Mouse (Mus musculus) spleen, postnatal 36 days (tissue): ENCODE data around the gene Cpsf4.
"Not testable (repeated sequence)": the region's sequence is repeated elsewhere in the genome, so short reads cannot be mapped to it uniquely, and the experiment has no call there.

Experiments used
- DNase-seq, 2 experiments: peaks; one replicate each; pipeline ENCODE4 v3.0.0; 2022; ENCODE audit warnings: low spot score in 2 of 2, mixed read lengths in 1 of 2

Cpsf4 gene

DNA sequence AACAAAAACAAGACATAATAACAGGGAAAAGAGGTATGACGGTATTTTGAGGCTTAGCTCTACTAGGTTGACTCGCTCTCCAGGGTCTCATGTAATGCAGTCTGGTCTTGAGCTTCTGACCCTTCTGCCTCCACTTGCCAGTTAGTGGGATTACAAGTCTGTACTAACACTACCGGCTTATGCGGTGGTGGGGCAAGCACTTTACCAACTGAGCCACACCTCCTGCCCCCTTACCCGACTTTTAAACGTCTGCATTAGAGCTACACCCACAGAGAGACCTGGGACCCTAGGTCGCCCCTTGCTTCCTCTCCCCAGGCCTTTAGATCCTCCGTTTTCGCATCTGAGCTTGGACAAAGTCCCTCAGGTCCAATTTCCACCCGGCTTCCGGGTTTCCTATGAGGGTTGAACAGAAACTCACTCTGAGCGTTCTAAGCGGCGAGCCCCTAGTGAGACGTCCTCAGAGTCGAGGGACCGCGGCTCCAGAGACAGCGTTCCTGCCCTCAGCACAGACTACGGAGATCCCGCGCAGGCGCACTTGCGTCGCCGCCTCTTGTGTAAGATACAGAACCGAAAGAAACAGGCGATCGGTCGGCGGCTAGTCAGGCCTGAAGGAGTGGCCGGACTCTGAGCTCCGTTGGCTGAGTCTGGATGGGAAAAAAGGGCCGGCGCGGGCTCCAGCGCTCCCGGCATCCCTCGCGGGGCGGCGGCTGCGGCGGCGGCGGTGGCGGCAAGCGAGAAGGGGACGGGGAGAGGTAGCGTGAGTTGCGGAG, at the start of gene Cpsf4, which contains the start of gene Ptcd1:
TSS of gene Cpsf4 (plus strand) at position 678 of the 770 bp plus-strand sequence.
TSS of gene Ptcd1 (minus strand) at position 573 of the 770 bp plus-strand sequence.
- DNase-seq = peak; percentile 98 to 99

DNA sequence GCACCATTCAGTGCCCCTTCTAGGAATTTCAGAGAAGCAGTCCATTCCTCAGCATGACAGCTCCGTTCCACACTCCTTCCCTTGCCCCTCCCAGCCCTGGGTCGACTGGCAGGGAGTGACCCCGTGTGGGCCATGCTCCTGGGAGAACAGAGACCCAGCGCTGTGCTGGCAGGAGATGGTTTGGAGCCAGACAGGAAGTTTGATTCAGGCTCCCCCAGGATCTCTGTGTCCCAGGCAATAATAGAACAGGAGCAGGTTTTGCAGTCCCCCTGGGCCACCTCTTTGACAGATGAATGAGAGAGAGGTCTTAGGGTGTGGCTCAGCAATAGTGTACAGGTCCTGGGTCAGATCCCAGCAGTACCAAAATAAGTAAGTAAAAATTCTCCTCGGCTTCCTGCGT, 49.0 kb upstream of the Cpsf4 start:
- DNase-seq = no peak

DNA sequence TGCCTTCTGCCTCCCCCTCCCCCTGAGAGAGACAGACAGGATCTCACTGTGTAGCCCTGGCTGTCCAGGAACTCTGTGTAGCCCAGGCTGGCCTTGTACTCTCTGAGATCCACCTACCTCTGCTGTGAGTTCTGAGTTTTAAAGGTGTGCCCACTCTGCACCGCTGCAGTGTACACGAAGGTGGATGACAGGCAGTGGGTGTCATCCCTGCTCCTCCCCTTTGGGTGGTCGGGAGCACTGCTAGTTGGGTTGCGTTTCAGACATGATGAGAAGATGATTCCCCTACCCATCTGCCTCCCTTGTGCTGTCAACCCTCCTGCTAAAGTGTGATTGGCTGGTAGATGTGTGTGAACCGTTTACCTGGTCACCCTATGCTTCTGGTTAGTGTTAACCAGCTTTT, 48.6 kb upstream of the Cpsf4 start:
- no peak for DNase-seq

DNA sequence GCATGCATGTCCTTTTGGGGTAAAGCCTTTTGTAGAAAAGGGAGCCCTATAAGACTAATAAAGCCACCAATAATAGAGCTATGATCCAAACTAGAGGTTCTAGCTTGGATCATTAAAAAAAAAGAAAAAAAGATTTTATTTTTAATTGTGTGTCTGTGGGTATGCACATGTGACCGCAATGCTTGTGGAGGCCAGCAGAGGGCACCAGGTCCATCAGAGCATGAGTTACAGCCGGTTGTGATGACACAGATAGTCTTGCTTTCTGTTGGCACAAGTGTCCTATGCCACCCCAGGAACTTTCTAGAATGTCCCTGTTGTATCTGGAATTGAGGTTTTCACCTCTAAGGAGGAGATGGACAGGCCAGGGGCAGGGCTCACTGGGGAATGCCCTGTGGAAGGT, 47.6 kb upstream of the Cpsf4 start:
- DNase-seq = no peak

DNA sequence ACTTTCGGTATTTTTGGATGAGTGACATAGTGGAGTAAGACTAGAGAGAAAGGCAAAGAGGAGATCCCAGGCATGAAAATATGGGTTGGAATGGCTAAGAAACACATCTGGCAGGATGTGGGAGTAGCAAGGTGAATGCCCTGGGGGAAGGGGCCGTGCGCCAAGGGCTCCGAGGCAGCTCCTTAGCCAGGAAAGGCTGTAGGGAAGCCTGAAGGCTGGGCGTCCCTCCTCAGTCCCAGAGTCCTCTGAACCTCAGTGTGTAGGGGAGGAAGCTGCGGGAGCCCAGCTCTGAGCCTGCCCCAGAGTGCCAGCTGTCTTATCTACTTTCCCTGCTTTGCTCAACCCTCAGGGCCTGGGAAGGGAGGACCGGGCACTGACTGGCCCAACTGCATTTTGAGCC, 46.1 kb upstream of the Cpsf4 start:
- no peak for DNase-seq

DNA sequence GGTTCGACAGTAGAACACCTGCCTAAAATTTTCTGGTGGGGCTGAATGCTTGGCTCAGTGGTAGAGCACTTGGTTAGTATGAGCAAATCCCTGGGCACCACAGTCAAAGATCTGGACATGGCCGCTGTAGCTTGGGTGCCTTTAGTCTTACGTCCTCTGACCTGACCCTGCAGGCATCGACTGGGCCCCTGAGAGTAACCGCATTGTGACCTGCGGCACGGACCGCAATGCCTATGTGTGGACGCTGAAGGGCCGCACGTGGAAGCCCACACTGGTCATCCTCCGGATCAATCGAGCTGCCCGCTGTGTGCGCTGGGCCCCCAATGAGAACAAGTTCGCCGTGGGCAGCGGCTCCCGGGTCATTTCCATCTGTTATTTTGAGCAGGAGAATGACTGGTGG, 43.6 kb upstream of the Cpsf4 start:
- no peak for DNase-seq

DNA sequence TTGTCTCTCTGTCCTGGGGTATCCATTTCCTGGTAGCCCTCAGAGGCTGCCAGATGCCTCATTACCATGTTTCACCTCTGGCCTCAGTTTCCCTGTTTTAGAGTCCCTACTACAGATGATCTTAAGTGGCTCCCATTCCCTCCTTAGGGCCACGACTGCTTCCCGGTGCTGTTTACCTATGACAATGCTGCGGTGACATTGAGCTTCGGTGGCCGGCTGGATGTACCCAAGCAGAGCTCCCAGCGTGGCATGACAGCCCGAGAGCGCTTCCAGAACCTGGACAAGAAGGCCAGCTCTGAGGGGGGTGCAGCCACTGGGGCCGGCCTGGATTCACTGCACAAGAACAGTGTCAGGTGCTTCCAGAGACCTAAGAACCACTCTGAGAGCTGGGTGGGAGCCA, 40.4 kb upstream of the Cpsf4 start:
- DNase-seq = no peak

DNA sequence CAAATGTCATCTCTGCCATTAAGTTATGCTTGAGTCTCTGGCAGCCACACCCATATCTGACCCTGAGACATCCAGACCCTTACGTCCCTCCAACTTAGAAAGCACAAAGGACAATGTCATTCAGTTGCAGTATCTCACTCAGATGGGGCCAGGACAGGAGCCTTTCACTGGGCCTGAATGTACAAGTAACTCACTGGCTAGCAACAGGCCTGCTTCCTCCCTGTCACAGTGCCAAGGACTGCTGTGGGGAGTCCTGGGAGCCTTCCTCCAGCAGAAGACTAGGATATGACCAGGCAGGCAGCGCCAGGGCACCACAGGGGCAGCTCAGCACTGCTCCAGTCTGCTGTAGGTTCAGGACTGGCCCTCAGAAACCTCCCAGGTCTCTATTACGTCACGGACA, 37.9 kb upstream of the Cpsf4 start:
- DNase-seq = no peak

DNA sequence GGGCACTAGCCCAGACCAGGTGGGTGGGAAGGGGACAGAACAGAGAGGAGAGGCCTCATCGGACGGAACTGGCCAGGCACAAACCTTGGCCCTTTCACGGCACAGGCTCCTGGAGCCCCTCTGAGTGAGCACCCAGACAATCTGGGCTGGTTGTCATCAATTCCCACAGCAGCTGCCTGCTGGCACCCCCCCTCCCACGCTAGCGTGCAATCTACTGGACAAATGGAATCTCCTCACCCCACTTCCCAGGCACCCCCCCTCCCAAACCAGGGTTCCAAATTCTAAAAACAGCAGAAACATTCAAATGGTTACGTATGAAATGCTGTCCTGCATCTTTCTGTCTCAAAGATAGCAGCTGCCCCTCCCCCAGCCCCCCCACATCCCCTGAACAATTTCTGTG, 37.2 kb upstream of the Cpsf4 start:
- DNase-seq = not testable (repeated sequence)

DNA sequence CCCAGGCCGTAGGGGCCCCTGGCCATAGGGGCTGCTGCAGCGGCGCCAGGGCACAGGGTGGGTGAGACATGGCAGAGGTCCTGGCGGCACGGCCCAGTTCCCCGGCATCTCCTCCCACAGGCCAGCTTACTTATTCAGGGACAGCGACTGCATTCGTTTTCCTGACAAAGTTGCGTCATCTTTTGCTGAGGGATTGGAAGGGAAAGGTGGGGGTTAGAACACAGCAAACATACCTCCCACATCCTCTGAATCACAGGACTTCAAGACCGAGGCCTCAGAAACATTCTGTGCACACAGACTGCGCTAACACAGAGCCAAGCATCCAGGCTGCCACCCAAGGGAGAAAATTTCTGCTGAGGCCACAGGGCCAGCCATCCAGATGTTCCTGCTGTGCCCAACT, 36.8 kb upstream of the Cpsf4 start:
- DNase-seq = no peak

DNA sequence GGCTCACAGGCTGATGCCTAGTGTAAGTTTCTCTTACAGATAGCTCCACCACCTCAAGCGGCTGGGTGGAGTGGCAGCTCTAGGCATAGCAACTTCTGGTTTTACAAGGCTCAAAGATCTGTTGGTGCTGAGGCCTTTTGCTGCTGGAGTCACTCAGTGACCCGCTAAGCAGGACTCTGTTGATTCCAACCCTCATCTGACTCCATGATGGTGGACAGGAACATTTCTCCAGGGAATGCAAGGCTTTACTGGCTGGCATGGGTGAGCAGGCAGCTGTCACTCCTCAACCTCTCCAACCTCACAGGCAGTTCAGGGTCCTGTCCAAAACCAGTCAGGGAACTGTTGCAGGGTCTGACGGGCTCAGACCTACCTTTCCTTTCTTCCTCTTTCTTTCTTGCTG, 36.0 kb upstream of the Cpsf4 start:
- no peak for DNase-seq

DNA sequence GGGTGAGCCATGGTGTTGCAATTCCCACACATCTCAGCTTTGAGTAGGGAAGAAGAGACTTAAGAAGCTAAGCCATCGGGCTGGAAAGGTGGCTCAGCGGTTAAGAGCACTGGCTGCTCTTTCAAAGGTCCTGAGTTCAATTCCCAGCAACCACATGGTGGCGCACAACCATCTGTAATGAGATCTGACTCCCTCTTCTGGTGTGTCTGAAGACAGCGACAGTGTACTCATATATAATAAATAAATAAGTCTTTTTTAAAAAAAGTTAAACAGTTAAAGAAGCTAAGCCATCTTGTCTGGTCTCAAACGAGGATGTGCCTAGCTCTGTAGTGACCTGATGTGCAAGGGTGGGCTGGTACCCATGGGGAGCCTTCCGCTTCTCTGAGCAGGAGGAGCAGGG, 33.7 kb upstream of the Cpsf4 start:
- not testable (repeated sequence) for DNase-seq

DNA sequence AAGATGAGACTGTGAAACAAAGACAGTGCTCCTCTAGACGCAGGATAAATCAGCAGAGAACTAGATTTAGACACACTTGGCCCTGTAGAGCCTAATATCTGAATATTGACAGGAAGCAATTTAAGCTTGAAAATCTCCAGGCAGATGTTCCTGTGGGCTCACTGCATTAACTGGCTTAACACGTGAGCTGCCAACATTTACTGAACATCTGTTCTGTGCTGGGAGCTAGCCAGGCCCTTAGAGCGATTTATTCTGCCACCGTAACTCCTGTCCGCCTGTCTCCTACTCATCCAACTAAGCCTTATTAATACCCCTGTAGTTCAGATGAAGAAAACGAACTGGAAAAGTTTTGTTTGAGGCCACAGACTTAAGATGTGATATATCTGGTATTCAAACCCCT, 28.2 kb upstream of the Cpsf4 start:
- no peak for DNase-seq

DNA sequence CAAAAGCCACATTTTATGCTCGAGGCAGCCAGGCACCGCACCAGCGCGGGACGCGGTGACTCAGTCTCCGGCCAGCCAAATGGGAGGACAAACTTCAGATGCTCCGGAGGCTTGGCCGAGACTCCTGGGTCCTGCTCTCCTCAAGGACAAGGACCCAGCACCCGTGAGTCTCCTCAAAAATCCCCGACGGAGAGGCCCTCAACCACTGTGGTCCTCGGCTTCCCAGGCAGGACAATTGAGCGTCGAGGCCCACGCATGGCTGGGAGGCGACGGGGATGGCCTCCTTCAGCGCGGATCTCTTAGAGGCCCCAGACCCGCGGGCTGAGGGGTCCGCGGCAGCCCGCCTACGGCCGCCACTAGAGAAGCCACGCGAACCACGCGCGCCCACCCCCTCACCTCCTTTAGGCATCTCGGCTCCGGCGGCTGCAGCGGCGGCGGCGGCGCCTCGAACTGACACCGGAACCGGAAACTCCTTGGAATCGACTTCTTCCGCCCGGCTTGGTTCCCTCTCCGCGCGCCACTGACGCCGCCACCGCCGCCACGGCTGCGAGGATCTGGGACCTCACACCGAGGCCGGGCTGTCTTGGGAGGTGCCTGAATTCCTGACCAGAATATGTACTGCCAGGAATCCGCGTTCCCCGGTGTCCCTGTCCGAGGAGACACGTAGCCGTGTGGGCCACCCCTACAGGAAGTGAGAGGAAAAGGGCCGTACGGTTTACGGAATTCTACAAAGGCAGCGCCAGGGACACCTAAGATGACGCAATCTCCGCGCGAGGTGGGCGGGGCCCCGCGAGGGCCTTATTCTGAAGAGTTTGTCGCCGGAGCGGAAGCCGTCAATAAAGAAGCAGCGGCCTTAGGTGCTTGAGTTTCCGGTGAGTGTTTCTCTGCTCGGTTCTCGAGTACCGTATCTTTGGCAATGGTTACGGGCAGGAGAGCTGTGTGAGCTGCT, 27.2 kb upstream of the Cpsf4 start, which contains the start of the genes Pdap1 and Bud31:
TSS of gene Pdap1 (minus strand) at position 668 of the 949 bp plus-strand sequence.
TSS of gene Bud31 (plus strand) at position 792 of the 949 bp plus-strand sequence.
- peak; percentile 91 to 92 for DNase-seq

DNA sequence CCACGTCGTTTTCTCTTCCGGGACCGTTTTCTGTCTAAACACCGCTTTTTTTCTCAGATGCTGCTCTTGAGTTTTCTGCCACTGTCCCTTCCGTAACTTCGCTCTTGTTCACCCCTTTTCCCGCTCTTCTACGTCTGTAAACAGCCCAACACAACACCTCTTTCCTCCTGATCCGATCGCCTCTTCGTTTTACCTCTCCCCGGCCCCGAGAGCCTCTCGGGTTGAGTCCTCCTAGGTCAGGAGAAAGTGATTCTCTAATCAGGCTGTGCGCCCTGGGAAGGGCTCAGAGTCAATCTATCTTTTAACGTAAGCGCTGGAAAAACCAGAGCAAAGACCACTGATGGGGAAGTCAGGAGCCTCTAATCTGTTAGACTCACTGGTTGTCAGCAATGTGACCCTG, 26.4 kb upstream of the Cpsf4 start:
- DNase-seq = peak in 1 of 2 experiments; percentile 20

DNA sequence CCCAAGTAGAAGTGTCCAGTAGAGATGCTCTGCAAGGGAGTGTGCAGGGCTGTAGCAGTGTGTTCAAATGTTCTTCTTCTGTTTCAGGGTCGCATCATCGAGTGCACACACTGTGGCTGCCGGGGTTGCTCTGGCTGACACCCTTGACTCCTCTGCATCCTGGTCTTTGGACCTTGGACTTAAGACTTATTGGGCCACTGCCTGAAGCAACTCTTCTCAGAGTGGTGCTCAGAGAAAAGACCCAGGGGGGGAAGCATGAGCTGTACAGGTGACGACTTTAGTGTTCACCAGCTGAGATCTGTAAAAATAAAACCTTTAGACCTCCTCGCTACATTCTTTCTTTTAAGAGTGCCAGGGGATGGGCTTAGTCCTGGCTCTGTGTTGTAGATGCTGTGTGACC, 19.3 kb upstream of the Cpsf4 start:
- DNase-seq = no peak

DNA sequence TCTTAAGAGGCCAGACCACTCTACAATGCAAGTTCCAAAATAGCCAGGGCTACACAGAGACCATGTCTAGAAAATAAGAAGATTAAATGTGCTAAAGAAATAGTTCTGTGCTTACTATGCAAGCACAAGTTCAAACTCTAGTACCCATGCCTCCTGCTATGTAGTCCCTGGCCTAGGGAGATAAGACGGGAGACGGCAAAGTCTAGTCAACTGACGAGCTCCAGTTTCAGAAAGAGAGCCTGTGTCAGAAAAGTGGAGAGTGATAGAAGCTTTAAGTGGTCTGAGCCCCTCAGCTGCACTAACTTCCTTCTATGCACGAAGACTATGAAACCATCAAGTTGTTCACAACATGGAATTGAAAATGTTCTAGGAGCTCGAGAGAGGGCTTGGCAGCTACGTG, 17.7 kb upstream of the Cpsf4 start:
- no peak for DNase-seq

DNA sequence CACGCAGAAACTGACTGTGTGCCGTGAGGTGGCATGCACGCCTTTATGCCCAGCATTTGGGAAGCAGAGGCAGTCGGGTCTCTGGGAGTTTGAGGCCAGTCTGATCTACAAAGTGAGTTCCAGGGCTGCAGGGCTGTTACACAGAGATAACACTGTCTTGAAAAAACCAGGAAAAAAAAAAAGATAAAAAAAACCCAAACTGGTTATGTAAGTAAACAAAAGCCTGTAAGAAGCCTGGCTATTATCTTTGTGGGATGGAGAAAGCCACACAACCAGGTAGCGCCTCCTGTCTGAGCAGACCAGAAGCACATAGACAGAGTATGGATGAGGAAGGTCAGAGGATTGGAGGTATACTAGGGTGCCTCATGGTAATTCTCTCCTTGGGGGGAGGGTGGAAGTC, 14.3 kb upstream of the Cpsf4 start:
- no peak for DNase-seq

DNA sequence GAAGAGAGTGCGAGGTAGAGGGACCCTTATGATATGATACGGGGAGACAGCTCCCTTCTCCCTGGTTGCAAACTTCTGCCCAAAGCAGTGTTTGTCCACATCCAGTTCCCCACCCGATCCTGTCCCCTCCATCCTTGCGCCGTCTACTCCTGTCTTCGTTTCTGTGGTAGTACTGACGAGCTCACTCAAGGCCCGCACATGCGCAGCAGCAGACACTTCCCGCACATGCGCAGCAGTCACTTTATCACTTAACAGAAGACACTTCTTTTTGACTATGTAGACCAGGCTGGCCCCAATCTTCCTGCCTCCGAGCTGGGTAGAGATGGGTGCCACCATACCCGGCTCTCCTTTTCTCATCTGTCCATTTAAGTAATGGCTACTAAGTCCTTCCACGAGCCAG, 5.7 kb upstream of the Cpsf4 start:
- DNase-seq = no peak

DNA sequence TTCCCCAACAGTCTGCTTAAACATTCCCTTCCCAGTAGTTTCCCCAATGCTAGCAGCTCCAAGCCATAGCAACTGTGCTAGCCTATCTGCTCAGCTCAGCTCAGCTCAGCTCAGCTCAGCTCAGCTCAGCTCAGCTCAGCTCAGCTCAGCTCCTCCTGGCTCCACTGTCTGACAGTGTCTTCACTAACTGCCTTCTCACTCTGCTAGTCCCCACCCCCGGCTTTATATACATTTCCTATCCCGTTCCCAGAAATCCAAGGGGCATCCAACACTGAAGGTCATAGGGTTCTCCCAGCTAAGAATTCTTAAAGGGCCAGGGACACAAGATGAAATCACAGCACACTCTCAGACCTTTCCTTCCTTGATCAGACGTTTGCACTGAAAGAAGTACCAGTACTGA, 2.3 kb upstream of the Cpsf4 start:
- no peak for DNase-seq

DNA sequence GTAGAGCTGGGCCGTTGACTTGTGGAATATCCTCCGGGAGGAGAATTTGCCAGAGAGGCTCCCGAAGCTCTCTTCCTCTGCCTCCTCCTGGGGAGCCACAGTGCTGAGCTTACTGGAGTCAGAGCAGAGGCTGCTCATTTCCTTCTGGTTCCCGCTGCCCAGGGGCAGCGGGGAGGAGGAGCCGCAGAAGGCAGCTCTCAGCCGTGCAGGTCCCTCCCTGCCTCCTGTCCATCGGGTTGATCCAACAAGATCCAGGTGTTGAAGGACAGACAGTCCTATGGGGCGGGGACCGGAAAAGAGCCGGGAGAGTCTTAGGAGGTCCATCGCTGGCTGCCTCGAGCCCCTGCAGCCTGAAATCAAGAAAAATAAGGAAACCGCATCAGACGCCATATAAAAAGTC, 1.8 kb upstream of the Cpsf4 start:
- no peak for DNase-seq

DNA sequence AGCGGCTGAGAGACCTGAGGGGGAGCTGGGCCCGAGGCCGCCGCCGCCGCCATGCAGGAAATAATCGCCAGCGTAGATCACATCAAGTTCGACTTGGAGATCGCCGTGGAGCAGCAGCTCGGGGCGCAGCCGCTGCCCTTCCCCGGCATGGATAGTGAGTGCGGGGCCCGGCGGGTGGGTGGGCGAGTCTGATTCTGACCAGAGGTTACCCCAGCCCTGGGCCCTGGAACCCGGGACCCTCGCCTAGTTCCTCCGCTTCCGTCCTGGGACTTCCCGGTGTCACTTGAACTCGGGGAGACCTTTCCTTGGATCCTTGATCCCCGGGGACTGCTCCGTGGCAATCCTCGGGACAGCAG, 271 bp downstream of the Cpsf4 start:
- no peak for DNase-seq

DNA sequence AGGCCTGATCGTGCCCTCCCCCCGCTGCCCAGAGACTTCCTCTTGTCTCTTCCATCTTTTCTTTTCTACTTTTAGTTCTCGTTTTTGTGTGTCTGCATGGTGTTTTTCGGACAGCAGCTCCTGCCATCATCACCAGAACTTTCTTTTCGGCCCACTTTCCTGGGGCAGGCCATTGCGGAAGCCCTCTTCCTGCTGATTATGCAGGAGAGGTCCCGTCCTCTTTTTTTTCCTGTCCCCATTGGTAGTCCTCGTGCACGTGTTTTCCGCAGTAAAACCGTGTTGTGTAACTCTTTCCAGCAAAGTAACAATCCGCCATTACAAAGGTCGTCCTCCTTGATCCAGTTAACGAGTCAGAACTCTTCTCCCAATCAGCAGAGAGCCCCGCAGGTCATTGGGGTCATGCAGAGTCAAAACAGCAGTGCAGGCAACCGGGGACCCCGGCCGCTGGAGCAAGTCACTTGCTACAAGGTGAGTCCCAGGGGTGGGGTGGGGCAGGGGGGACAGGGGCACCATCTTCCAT, 11.5 kb downstream of the Cpsf4 start:
- no peak for DNase-seq
